Mouse (Mus musculus): ENCODE results near the gene Nfe2l2.

GRCm38 (mm10) chr2:75670446-75671336 is 33.8 kb downstream of the Nfe2l2 start:
- TF ChIP-seq CTCF (IDR thresholded peaks at IDR 0.05; ENCODE audit: extremely low read depth, insufficient read depth, low read length) = no peak
- TF ChIP-seq POLR2A (IDR thresholded peaks at IDR 0.05; ENCODE audit: extremely low read depth, insufficient read depth, low read length) = no peak
